Mouse (Mus musculus) ES-E14 (cell line): ENCODE results near the gene Fam240a.

Experiments used
- CHD2 ChIP-seq: IDR thresholded peaks from 2 replicates; pipeline ENCODE4 v1.6.1; 2014; ENCODE audit warnings: mild to moderate bottlenecking, low read depth, low read length, inconsistent platforms
- MAFK ChIP-seq: IDR thresholded peaks from 2 replicates; pipeline ENCODE4 v1.6.1; 2014; ENCODE audit warnings: mild to moderate bottlenecking, low read depth, low read length, inconsistent platforms; ENCODE audit not compliant: insufficient read depth

GRCm38 (mm10) chr9:110946548-110947044 lies 29.9 kb upstream of the Fam240a start:
- TF ChIP-seq MAFK (no peak), CHD2 (no peak)
